Mouse (Mus musculus): ENCODE measurements around the gene AI464131. TPM values are rescaled to one million over a fixed set of nuclear protein-coding genes. Genes with fewer than 3 reads are reported as not detected.

Gene AI464131
- polyA plus RNA-seq, 1 experiment from 2014 or later: 2.4 TPM

DNA sequence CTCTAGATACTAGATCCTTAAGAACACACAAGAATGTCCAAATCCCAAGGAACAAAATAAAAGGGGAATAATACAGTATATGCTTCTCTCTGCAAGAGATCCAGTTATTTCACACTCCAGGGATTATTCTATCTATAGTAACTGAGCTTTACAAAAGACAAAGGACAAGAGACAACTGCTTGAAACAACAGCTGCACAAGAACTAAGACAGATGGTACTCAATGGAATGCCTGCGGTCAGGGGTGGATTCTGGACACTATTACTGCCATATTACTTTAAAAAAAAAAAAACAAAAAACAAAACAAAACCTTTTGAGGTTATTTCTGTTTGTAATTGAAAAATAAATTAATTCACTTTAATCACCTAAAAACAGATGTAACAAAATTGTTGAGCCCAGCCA, 42.2 kb downstream of the AI464131 start:
- Histone ChIP-seq H3K4me1 (ENCODE audit: control insufficient read depth, insufficient read depth, low read length) (no peaks in the 10 kb centered on the region; the same call in 1 of the 2 replicates), H3K36me3 (ENCODE audit: control insufficient read depth, insufficient read depth, low read length) (no peaks in the 10 kb centered on the region; the same call in 1 of the 2 replicates), H3K4me3 (ENCODE audit: low read depth, low read length) (no peak overlapping the region), H3K27me3 (replicated peaks; ENCODE audit: control insufficient read depth, insufficient read depth, low read length) (no peaks in the 10 kb centered on the region), H3K27ac (ENCODE audit: low read depth, low read length) (no peak overlapping the region), H3K9ac (ENCODE audit: low read length) (no peak overlapping the region), H3K4me2 (ENCODE audit: low read length) (no peak overlapping the region), H3K9me3 (replicated peaks; ENCODE audit: control insufficient read depth, low read length) (no peaks in the 10 kb centered on the region)
- no peak for DNase-seq (ENCODE audit: low spot score)
- WGBS: 87% methylated on average over 1 of the region's 1 CpGs
- no peak for ATAC-seq

DNA sequence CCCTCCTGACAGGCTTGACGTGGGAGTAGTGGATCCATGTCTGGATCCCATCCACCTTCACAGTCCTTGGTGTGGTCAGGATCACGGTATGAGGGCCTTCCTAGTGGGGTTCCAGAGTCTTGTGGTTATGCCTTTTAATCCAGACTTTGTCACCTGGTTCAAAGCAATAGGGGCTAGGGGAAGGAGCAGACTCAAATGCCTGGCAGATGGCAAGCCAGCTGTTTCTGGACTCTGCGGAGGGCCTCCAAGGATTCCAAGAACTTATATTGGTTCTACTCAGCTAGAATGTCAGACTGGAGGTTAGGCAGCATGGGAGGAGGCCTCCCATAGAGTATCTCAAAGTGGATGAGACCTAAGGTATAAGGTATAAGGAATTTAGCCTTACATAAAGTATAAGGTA, 55.3 kb downstream of the AI464131 start:
- Histone ChIP-seq H3K4me2 (ENCODE audit: low read length) (no peak overlapping the region), H3K27ac (ENCODE audit: low read depth, low read length) (no peak overlapping the region), H3K36me3 (ENCODE audit: control insufficient read depth, insufficient read depth, low read length) (no peaks in the 10 kb centered on the region), H3K9me3 (replicated peaks; ENCODE audit: control insufficient read depth, low read length) (no peaks in the 10 kb centered on the region), H3K4me1 (ENCODE audit: control insufficient read depth, insufficient read depth, low read length) (no peaks in the 10 kb centered on the region), H3K27me3 (replicated peaks; ENCODE audit: control insufficient read depth, insufficient read depth, low read length) (no peaks in the 10 kb centered on the region), H3K9ac (ENCODE audit: low read length) (no peak overlapping the region), H3K4me3 (ENCODE audit: low read depth, low read length) (no peak overlapping the region)
- ATAC-seq (no peak), DNase-seq (ENCODE audit: low spot score) (no peak)
- 97% methylated on average over 3 of the region's 3 CpGs for WGBS

Other genes with a start within 250 kb of the AI464131 start
- gene Ubap2, start 227.9 kb downstream of the AI464131 start, polyA plus RNA-seq (2014; fragmentation: Nextera tagmentation; extraction: Ambion mirVana): 41.7 and 51.2 TPM in 2 replicates
- 53.4 and 64.7 TPM in 2 replicates for gene Dcaf12, start 188.2 kb downstream of the AI464131 start, polyA plus RNA-seq (2014; fragmentation: Nextera tagmentation; extraction: Ambion mirVana)
- gene Ubap1, start 154.1 kb downstream of the AI464131 start, polyA plus RNA-seq (2014; fragmentation: Nextera tagmentation; extraction: Ambion mirVana): 59.6 and 74.9 TPM in 2 replicates
- 3.0 and 4.1 TPM in 2 replicates for gene Kif24, start 38.2 kb downstream of the AI464131 start, polyA plus RNA-seq (2014; fragmentation: Nextera tagmentation; extraction: Ambion mirVana)
- gene Nudt2, start 37.9 kb downstream of the AI464131 start, polyA plus RNA-seq (2014; fragmentation: Nextera tagmentation; extraction: Ambion mirVana): 80.2 and 82.0 TPM in 2 replicates
- 10.5 and 11.1 TPM in 2 replicates for gene 1110017D15Rik, start 14.3 kb upstream of the AI464131 start, polyA plus RNA-seq (2014; fragmentation: Nextera tagmentation; extraction: Ambion mirVana)
- gene Fam219a, start 66.5 kb upstream of the AI464131 start, polyA plus RNA-seq (2014; fragmentation: Nextera tagmentation; extraction: Ambion mirVana): 10.4 and 11.3 TPM in 2 replicates
- gene Dnaic1, start 66.7 kb upstream of the AI464131 start, polyA plus RNA-seq (2014; fragmentation: Nextera tagmentation; extraction: Ambion mirVana): 1.4 and 1.6 TPM in 2 replicates
- 64.7 and 73.9 TPM in 2 replicates for gene Enho, start 137.2 kb upstream of the AI464131 start, polyA plus RNA-seq (2014; fragmentation: Nextera tagmentation; extraction: Ambion mirVana)
- 12.6 and 12.7 TPM in 2 replicates for gene Cntfr, start 194.0 kb upstream of the AI464131 start, polyA plus RNA-seq (2014; fragmentation: Nextera tagmentation; extraction: Ambion mirVana)
- 23.9 and 24.3 TPM in 2 replicates for gene Il11ra1, start 196.9 kb upstream of the AI464131 start, polyA plus RNA-seq (2014; fragmentation: Nextera tagmentation; extraction: Ambion mirVana)
- 72.2 and 83.3 TPM in 2 replicates for gene Rpp25l, start 210.5 kb upstream of the AI464131 start, polyA plus RNA-seq (2014; fragmentation: Nextera tagmentation; extraction: Ambion mirVana)
- 301 and 330 TPM in 2 replicates for gene Dctn3, start 220.1 kb upstream of the AI464131 start, polyA plus RNA-seq (2014; fragmentation: Nextera tagmentation; extraction: Ambion mirVana)
- 0.12 and 0.15 TPM in 2 replicates for gene Arid3c, start 228.1 kb upstream of the AI464131 start, polyA plus RNA-seq (2014; fragmentation: Nextera tagmentation; extraction: Ambion mirVana)